19 mouse cellular contexts compared by ENCODE assay signal in genomic region chr4:138073086-138073485, GRCm38 (mm10).
DNase-seq lines count a peak whose midpoint lies in the region; ATAC-seq and TF ChIP-seq lines count a peak whose summit lies in the region.
"Had no signal": no experiment of that assay in that cellular context is flagged by ENCODE, and none has a peak within 500 bp of the region (broad histone marks: within the 10 kb centered on the region; RNA-seq: fewer than 3 reads in every experiment).

No protein-coding gene starts in this region.

- peaks cover 13% of the 10 kb centered on the region for H3K36me3 ChIP-seq in heart, embryonic 14.5 days (ENCODE audit: control insufficient read depth, insufficient read depth, low read length)
- no peaks in the 10 kb centered on the region for H3K36me3 ChIP-seq in hindbrain, postnatal 0 days (ENCODE audit: insufficient read depth, low read length)
- peaks cover 11% of the 10 kb centered on the region for H3K36me3 ChIP-seq in hindbrain, embryonic 12.5 days
- peaks cover 15% of the 10 kb centered on the region for H3K36me3 ChIP-seq in limb, embryonic 15.5 days
- peaks cover 75% of the 10 kb centered on the region for H3K36me3 ChIP-seq in limb, embryonic 10.5 days

- H3K4me3 ChIP-seq in heart, embryonic 14.5 days (ENCODE audit: control insufficient read depth in 1 of 2, insufficient read depth in 1 of 2, low read depth in 1 of 2, low read length in 2 of 2) = no peak overlapping the region
- H3K4me3 ChIP-seq in hindbrain, postnatal 0 days (ENCODE audit: low read length) = no peak overlapping the region
- no peak overlapping the region for H3K4me3 ChIP-seq in hindbrain, embryonic 12.5 days
- H3K4me3 ChIP-seq in limb, embryonic 15.5 days = no peak overlapping the region
- no peak overlapping the region for H3K4me3 ChIP-seq in limb, embryonic 10.5 days
- H3K4me3 ChIP-seq: forebrain, embryonic 13.5 days; intestine, embryonic 15.5 days; layer of hippocampus, adult 2 months; limb, embryonic 13.5 days; liver, embryonic 13.5 days; midbrain, embryonic 12.5 days; neural tube, embryonic 12.5 days had no signal

- no peak overlapping the region for H3K4me2 ChIP-seq in heart, embryonic 14.5 days (ENCODE audit: low read length)
- no peak overlapping the region for H3K4me2 ChIP-seq in hindbrain, postnatal 0 days (ENCODE audit: low read depth, low read length)
- H3K4me2 ChIP-seq in hindbrain, embryonic 12.5 days (replicated peaks) = no peak overlapping the region
- no peak overlapping the region for H3K4me2 ChIP-seq in limb, embryonic 15.5 days
- H3K4me2 ChIP-seq: forebrain, embryonic 13.5 days; intestine, embryonic 15.5 days; limb, embryonic 13.5 days; liver, embryonic 13.5 days; midbrain, embryonic 12.5 days; neural tube, embryonic 12.5 days had no signal

- H3K27me3 ChIP-seq in heart, embryonic 14.5 days (ENCODE audit: control insufficient read depth, insufficient read depth, low read length) = no peaks in the 10 kb centered on the region
- H3K27me3 ChIP-seq in hindbrain, postnatal 0 days (ENCODE audit: insufficient read depth, low read length) = no peaks in the 10 kb centered on the region
- no peaks in the 10 kb centered on the region for H3K27me3 ChIP-seq in hindbrain, embryonic 12.5 days
- H3K27me3 ChIP-seq in limb, embryonic 15.5 days = no peaks in the 10 kb centered on the region
- no peaks in the 10 kb centered on the region for H3K27me3 ChIP-seq in limb, embryonic 10.5 days (ENCODE audit: low read depth, poor library complexity, severe bottlenecking)
- H3K27me3 ChIP-seq: CH12.LX; forebrain, embryonic 13.5 days; intestine, embryonic 15.5 days; limb, embryonic 13.5 days; liver, embryonic 13.5 days; midbrain, embryonic 12.5 days; neural tube, embryonic 12.5 days; Patski had no signal

- peak overlapping the region; percentile 21 for H3K9ac ChIP-seq in heart, embryonic 14.5 days (ENCODE audit: low read length)
- H3K9ac ChIP-seq in hindbrain, postnatal 0 days (replicated peaks; ENCODE audit: low read length) = no peak overlapping the region
- H3K9ac ChIP-seq in hindbrain, embryonic 12.5 days = no peak overlapping the region
- H3K9ac ChIP-seq in limb, embryonic 15.5 days = no peak overlapping the region
- H3K9ac ChIP-seq: forebrain, embryonic 13.5 days; intestine, embryonic 15.5 days; limb, embryonic 13.5 days; liver, embryonic 13.5 days; midbrain, embryonic 12.5 days; neural tube, embryonic 12.5 days had no signal

- WGBS in heart, embryonic 14.5 days = 75% methylated on average over 11 of the region's 11 CpGs
- WGBS in hindbrain, postnatal 0 days = 84% methylated on average over 11 of the region's 11 CpGs
- 92% methylated on average over 11 of the region's 11 CpGs for WGBS in hindbrain, embryonic 12.5 days
- WGBS in limb, embryonic 15.5 days = 76% methylated on average over 11 of the region's 11 CpGs
- WGBS in limb, embryonic 10.5 days = 93% methylated on average over 11 of the region's 11 CpGs

- H3K27ac ChIP-seq in heart, embryonic 14.5 days (replicated peaks in 1 of 2; ENCODE audit: control insufficient read depth in 1 of 2, insufficient read depth in 1 of 2, low read depth in 2 of 2, low read length in 2 of 2) = peak overlapping the region; percentile 37; a peak in 2 of 4 replicates
- H3K27ac ChIP-seq in hindbrain, postnatal 0 days = 0 out of 2 replicates have a peak overlapping the region, but pooled peaks have one; percentile 45
- H3K27ac ChIP-seq in hindbrain, embryonic 12.5 days = no peak overlapping the region
- H3K27ac ChIP-seq in limb, embryonic 15.5 days = peak overlapping the region; percentile 13; the same call in 1 of the 2 replicates
- no peak overlapping the region for H3K27ac ChIP-seq in limb, embryonic 10.5 days
- H3K27ac ChIP-seq: forebrain, embryonic 13.5 days; intestine, embryonic 15.5 days; limb, embryonic 13.5 days; liver, embryonic 13.5 days; midbrain, embryonic 12.5 days; neural tube, embryonic 12.5 days had no signal

- DNase-seq in heart, adult 9 months (ENCODE audit: low spot score in 2 of 2) = no peak
- no peak for DNase-seq in hindbrain, postnatal 0 days (ENCODE audit: low spot score)
- no peak for DNase-seq in limb, embryonic 10.5 days (ENCODE audit: low spot score)
- peak; percentile 34 for DNase-seq in retina, postnatal 7 days (ENCODE audit: low read depth, low spot score)
- DNase-seq: B cell, adult 2 months; liver, embryonic 13.5 days; lung, adult 2 months had no signal

- no peak for ATAC-seq in heart, embryonic 14.5 days (ENCODE audit: insufficient number of reproducible peaks, insufficient read depth, low FRiP score, low read depth)
- no peak for ATAC-seq in hindbrain, postnatal 0 days
- ATAC-seq in hindbrain, embryonic 12.5 days (ENCODE audit: low FRiP score) = no peak
- no peak for ATAC-seq in limb, embryonic 15.5 days (ENCODE audit: insufficient number of reproducible peaks, low FRiP score, low TSS enrichment, low read depth)
- ATAC-seq: forebrain, embryonic 13.5 days; intestine, embryonic 15.5 days; Patski had no signal

- H3K9me3 ChIP-seq in heart, embryonic 14.5 days (ENCODE audit: control insufficient read depth, low read length) = no peaks in the 10 kb centered on the region
- no peaks in the 10 kb centered on the region for H3K9me3 ChIP-seq in hindbrain, postnatal 0 days (ENCODE audit: low read length)
- H3K9me3 ChIP-seq in hindbrain, embryonic 12.5 days (replicated peaks) = no peaks in the 10 kb centered on the region
- no peaks in the 10 kb centered on the region for H3K9me3 ChIP-seq in limb, embryonic 15.5 days
- no peaks in the 10 kb centered on the region for H3K9me3 ChIP-seq in limb, embryonic 10.5 days (replicated peaks)
- H3K9me3 ChIP-seq: forebrain, embryonic 13.5 days; G1E; intestine, embryonic 15.5 days; limb, embryonic 13.5 days; liver, embryonic 13.5 days; midbrain, embryonic 12.5 days; neural tube, embryonic 12.5 days had no signal

- H3K4me1 ChIP-seq in heart, embryonic 14.5 days (ENCODE audit: control insufficient read depth in 2 of 2, insufficient read depth in 2 of 2, low read length in 2 of 2) = peaks cover 14 to 29% of the 10 kb centered on the region in 2 experiments
- no peaks in the 10 kb centered on the region for H3K4me1 ChIP-seq in hindbrain, postnatal 0 days (ENCODE audit: insufficient read depth, low read length)
- peaks cover 3% of the 10 kb centered on the region; the same call in 1 of the 2 replicates for H3K4me1 ChIP-seq in hindbrain, embryonic 12.5 days
- H3K4me1 ChIP-seq in limb, embryonic 15.5 days = peaks cover 11% of the 10 kb centered on the region; the same call in 1 of the 2 replicates
- no peaks in the 10 kb centered on the region for H3K4me1 ChIP-seq in limb, embryonic 10.5 days
- H3K4me1 ChIP-seq: neural tube, embryonic 12.5 days had no signal

- TF ChIP-seq CTCF in hindbrain, postnatal 0 days (IDR thresholded peaks at IDR 0.05; ENCODE audit: low read depth) = no peak

Comparison
In these comparisons a context has a peak if more than half of its experiments do, and no peak if none do; other contexts are left out.
1. H3K27ac ChIP-seq: peak in heart, embryonic 14.5 days (2 of 2), hindbrain, postnatal 0 days (single experiment) and limb, embryonic 15.5 days (single experiment); none in hindbrain, embryonic 12.5 days (single experiment) and limb, embryonic 10.5 days (single experiment).